Mouse (Mus musculus) kidney, postnatal 0 days (tissue): ENCODE data around the gene Hnrnpa3. TPM values are rescaled to one million over a fixed set of nuclear protein-coding genes. Genes with fewer than 3 reads are reported as not detected.
A peak's percentile ranks its signal among the peaks of the same experiment; 100 is the strongest.

Source experiments
- ATAC-seq: fragments of 200-750 bp; cut with Nextera tagmentation; replicated peaks from 2 replicates; pipeline ENCODE4 v1.8.0; 2017; ENCODE audit warnings: low read depth, moderate number of reproducible peaks, moderate TSS enrichment, moderate library complexity; ENCODE audit not compliant: low FRiP score
- DNase-seq: peaks from one replicate; pipeline ENCODE4 v3.0.0-alpha.2; 2016; ENCODE audit warnings: low spot score
- H3K27ac ChIP-seq: fragments of 300-500 bp; sonication (generic); 2 replicates; pipeline ENCODE4 v1.5.1; 2014; ENCODE audit warnings: mild to moderate bottlenecking
- H3K27me3 ChIP-seq: fragments of 300-500 bp; sonication (generic); 2 replicates; pipeline ENCODE4 v1.6.1; 2014; ENCODE audit warnings: low read length, mixed read lengths; ENCODE audit not compliant: insufficient read depth
- H3K36me3 ChIP-seq: fragments of 300-500 bp; sonication (generic); 2 replicates; pipeline ENCODE4 v1.6.1; 2014; ENCODE audit warnings: low read length, mixed read lengths; ENCODE audit not compliant: insufficient read depth
- H3K4me1 ChIP-seq: fragments of 300-500 bp; sonication (generic); replicated peaks from 2 replicates; pipeline ENCODE4 v1.6.1; 2014; ENCODE audit warnings: antibody characterized with exemption, low read length, mixed read lengths; ENCODE audit not compliant: insufficient read depth
- H3K4me2 ChIP-seq: fragments of 300-500 bp; sonication (generic); 2 replicates; pipeline ENCODE4 v1.6.1; 2014; ENCODE audit warnings: mild to moderate bottlenecking, low read length, moderate library complexity, mixed read lengths
- H3K4me3 ChIP-seq: fragments of 300-500 bp; sonication (generic); replicated peaks from 2 replicates; pipeline ENCODE4 v1.5.1; 2014; ENCODE audit warnings: low read depth, low read length
- H3K9ac ChIP-seq: fragments of 300-500 bp; sonication (generic); 2 replicates; pipeline ENCODE4 v1.6.1; 2014; ENCODE audit warnings: low read depth, low read length
- H3K9me3 ChIP-seq: fragments of 300-500 bp; sonication (generic); replicated peaks from 2 replicates; pipeline ENCODE4 v1.6.1; 2016; ENCODE audit warnings: low read length, inconsistent platforms, mixed read lengths
- CTCF ChIP-seq: IDR thresholded peaks from 2 replicates; pipeline ENCODE4 v1.5.1; 2016; ENCODE audit warnings: antibody characterized with exemption, low read depth, mild to moderate bottlenecking, moderate library complexity
- WGBS: fragments of 180-500 bp; shearing (Covaris S2); extraction: QIAGEN DNeasy Blood & Tissue Kit; methylation state at CpG from one replicate; pipeline ENCODE4 v1.1.7; 2014; 5-methylcytosine and 5-hydroxymethylcytosine counted together
- polyA plus RNA-seq: library from polyadenylated mRNA; unstranded; fragments of >200 nt; fragmentation: Nextera tagmentation; extraction: Ambion mirVana; gene quantifications from 2 replicates; pipeline ENCODE4 v1.2.1, GENCODE M21; 2015

Hnrnpa3 gene
- polyA plus RNA-seq, 1 experiment from 2014 or later, result 240 TPM

DNA sequence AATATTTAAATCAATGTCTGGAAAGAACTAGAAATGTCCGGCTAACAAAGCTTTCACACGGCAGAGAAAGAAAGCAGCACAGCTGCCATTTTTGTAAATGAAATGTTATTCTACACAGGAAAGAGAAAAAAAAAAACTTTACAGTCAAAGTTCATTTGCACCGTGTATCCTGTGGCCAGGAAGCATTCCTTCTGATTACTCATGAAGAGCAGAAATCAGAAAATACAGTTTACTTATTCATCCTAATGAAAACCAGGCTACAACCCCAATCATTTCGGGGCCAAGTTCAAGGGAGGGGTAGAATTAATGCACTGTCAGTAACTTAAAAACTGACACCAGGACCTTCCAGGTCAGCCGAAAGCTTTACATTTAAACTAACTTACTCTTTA is 43.5 kb downstream of the Hnrnpa3 start:
- DNase-seq (peak; percentile 69), ATAC-seq (no peak)
- Histone ChIP-seq H3K27me3 (no peaks in the 10 kb centered on the region), H3K4me2 (peak overlapping the region; percentile 75), H3K4me3 (peak overlapping the region; percentile 78), H3K9ac (peak overlapping the region; percentile 91), H3K9me3 (no peaks in the 10 kb centered on the region), H3K36me3 (no peaks in the 10 kb centered on the region), H3K27ac (peak overlapping the region; percentile 99), H3K4me1 (peaks cover 27% of the 10 kb centered on the region)
- 4% methylated on average over 5 of the region's 5 CpGs for WGBS
- no peak for TF ChIP-seq CTCF

DNA sequence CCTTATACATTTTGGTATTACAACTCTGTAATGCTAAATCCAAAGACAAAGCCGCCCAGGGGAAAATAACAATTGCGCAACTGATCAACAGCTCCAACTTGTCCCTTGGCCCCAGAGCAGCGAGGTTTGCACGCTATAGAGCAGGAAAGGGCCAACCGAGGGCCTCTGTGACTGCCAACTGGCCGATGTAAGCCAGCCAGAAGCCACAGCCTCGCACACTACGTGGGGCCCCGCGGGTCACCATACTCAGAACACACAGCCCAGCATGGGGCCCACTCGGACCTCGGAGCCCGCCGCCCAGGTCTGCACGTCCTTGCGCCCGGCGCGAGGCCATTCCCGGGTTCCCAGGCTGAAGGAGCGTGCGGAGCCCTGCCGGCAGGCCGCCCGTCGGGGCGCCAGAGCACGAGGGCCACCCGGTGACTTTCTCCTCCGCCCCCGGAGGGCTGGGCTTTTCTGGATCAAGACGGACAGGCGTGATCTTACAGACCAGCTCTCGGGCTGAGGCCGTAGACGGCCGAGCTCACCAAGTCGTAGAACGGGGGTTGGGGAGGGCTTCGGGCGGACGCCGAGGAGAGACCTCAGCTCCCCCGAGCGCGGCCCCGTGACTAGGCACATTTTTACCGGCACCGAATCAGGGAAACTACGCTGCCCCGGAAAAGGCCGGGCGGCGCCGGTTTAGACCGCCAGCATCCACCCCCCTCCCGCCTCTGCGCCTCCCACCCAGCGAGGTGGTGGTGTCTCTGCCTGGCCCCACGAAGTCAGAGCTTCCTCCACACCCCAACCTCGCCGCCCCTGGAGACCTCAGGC is 44.5 kb downstream of the Hnrnpa3 start:
- H3K4me1 ChIP-seq, result peaks cover 22% of the 10 kb centered on the region
- ATAC-seq (peak; percentile 77), DNase-seq (peak; percentile 97)
- no peaks in the 10 kb centered on the region for H3K9me3 ChIP-seq
- H3K9ac ChIP-seq, result peak overlapping the region; percentile 91
- H3K4me2 ChIP-seq, result peak overlapping the region; percentile 75
- 0 out of 2 replicates have a peak, but pooled peaks have one; percentile 1 for TF ChIP-seq CTCF
- peak overlapping the region; percentile 78 for H3K4me3 ChIP-seq
- H3K36me3 ChIP-seq, result no peaks in the 10 kb centered on the region
- H3K27me3 ChIP-seq, result no peaks in the 10 kb centered on the region
- WGBS, result under 1% methylated on average over 62 of the region's 62 CpGs
- peak overlapping the region; percentile 99 for H3K27ac ChIP-seq

DNA sequence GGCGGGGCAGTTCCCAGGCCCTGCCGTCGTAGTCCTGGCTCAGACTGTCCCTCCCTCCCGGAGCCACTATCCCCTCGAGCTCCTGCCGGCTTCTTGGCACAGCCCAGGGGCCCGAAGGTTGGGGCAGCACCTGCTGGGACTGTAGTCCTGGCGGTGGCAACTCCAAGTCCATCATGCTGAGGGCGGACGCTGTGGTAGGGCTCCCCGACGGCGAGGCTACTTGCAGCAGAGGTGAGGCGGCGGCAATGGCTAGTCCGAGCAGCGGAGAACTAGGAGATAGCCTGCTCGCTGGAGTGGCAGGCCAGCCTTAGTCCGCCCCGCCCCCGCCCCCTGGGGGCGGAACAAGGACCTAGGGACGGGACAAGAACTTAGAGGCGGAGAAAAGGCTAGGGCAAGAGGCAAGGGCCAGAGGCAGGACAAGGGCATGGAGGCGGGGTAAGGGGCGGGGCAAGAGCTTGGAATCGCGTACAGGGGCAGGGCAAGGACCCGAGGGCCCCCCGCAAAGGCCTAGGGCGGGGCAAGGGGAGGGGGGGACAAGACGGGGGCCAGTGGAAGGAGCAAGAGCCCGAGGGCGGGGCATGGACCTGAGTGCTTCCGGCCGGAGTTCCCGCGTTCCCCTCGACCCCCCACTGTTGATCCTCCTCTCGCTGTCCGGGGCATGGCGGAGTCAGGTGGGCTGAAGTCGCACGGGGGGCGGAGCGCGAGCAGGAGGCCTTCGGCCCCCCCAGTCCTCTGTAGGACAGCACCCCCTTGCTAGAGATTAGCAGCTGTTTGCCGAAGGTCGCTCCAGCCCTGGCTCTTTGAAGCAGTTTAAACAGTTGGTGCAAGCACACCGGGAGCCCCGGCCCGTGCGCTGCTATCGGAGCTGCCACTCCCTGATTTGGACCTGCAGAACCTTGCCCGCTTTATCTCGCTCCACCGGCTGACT is 45.4 kb downstream of the Hnrnpa3 start, which contains the start of gene Nfe2l2:
TSS of gene Nfe2l2 (minus strand) at position 408 of the 928 bp plus-strand sequence.
- under 1% methylated on average over 55 of the region's 58 CpGs for WGBS
- Histone ChIP-seq H3K36me3 (no peaks in the 10 kb centered on the region), H3K4me2 (peak within 1 kb of the TSS; percentile 75), H3K9ac (peak within 1 kb of the TSS; percentile 91), H3K4me3 (peak within 1 kb of the TSS; percentile 78), H3K27ac (peak within 1 kb of the TSS; percentile 99), H3K27me3 (no peaks in the 10 kb centered on the region), H3K9me3 (no peaks in the 10 kb centered on the region), H3K4me1 (peaks cover 22% of the 10 kb centered on the region)
- ATAC-seq, result peak; percentile 93
- TF ChIP-seq CTCF, result peak; percentile 66
- peak; percentile 99 for DNase-seq

DNA sequence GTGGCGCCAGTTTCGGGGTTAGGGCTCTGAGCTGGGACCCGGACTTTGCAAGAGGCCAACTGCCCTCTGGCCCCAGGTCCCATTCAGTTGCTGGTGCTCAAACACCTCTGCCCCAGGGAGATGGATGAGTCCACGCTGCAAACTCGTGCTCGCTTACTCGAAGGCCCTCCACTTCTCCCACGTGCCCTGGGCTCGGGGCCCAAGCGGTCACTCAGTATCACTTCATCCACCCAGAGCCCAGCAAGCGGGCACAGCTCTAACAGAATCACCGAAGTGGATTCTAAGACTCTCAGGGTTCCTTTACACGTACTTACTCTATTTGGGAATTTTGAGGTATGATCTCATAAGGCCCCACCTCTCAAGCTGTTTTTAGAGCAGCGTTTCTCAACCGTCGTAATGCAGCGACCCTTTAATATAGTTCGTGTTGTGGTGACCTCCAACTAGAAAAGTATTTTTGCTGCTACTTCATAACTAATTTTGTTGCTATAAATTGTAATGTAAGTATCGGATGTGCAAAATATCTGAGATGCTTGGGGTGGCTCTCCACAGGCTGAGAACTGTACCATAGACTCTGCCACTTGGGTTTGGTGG is 46.2 kb downstream of the Hnrnpa3 start:
- DNase-seq, result peak; percentile 54
- Histone ChIP-seq H3K27me3 (no peaks in the 10 kb centered on the region), H3K9ac (peak overlapping the region; percentile 91), H3K36me3 (no peaks in the 10 kb centered on the region), H3K9me3 (no peaks in the 10 kb centered on the region), H3K4me3 (peak overlapping the region; percentile 78), H3K4me2 (peak overlapping the region; percentile 75), H3K27ac (peak overlapping the region; percentile 99), H3K4me1 (peaks cover 18% of the 10 kb centered on the region)
- peak; percentile 2; the same call in 1 of the 2 replicates for ATAC-seq
- WGBS, result 15% methylated on average over 19 of the region's 19 CpGs
- TF ChIP-seq CTCF, result no peak

DNA sequence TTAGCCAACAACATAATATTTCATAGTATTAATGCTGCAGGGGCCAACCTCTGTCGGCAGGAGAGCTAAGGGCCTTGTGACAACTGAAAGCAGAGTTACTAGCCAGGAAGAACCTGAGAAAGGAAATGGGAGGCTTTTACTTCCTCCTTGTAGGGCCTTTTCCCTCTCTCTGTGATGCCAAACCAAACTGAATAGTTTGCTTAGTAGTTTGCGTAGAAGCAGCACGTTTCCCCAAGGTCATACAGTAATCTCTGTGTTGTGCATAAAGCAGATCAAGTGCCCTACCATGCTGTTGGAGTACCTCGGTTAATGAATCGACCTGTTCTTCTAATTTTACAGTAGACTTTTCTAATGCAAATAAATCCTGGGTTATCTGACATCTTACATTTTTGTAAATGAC is 47.4 kb downstream of the Hnrnpa3 start:
- H3K36me3 ChIP-seq, result no peaks in the 10 kb centered on the region
- H3K9ac ChIP-seq, result no peak overlapping the region
- no peak overlapping the region for H3K4me2 ChIP-seq
- 60% methylated on average over 5 of the region's 5 CpGs for whole genome bisulfite sequencing
- TF ChIP-seq CTCF, result no peak
- peak overlapping the region; percentile 8; the same call in 1 of the 2 replicates for H3K27ac ChIP-seq
- H3K4me1 ChIP-seq, result peaks cover 14% of the 10 kb centered on the region
- no peak overlapping the region for H3K4me3 ChIP-seq
- H3K27me3 ChIP-seq, result no peaks in the 10 kb centered on the region
- DNase-seq, result no peak
- ATAC-seq, result no peak
- H3K9me3 ChIP-seq, result no peaks in the 10 kb centered on the region

DNA sequence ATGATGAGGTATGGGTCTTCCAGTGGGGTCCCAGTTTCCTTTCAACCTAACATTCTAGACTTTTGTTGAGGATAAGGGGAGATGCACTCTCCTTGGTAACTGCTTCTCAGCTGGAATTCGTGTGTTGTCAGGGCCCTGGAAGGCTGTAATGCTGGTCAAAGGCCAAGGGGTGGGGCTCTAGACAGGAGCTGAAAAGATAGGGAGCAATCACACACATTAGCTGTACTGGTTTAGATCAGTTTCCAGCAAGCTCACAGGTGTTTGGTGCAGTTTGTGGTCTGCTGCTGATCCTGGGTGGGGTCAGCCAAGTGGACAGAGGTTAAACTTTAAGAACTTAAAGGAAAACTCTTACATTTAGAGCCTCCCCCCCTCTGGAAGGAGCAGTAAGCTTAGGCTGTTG is 48.4 kb downstream of the Hnrnpa3 start:
- Histone ChIP-seq H3K27ac (no peak overlapping the region), H3K4me1 (0 out of 2 replicates have a peak, but pooled peaks cover 5% of the 10 kb centered on the region), H3K27me3 (no peaks in the 10 kb centered on the region), H3K4me3 (no peak overlapping the region), H3K9ac (no peak overlapping the region), H3K36me3 (no peaks in the 10 kb centered on the region), H3K4me2 (no peak overlapping the region), H3K9me3 (no peaks in the 10 kb centered on the region)
- no peak for DNase-seq
- ATAC-seq, result no peak
- TF ChIP-seq CTCF, result no peak
- WGBS, result 22% methylated on average over 1 of the region's 1 CpGs
